In genomic region chr17:74293687-74294425, GRCm38 (mm10) we compare ENCODE assay signal across 8 mouse cellular contexts. TPM values are rescaled to one million over a fixed set of nuclear protein-coding genes. Genes with fewer than 3 reads are reported as not detected.
DNase-seq lines count a peak whose midpoint lies in the region; ATAC-seq lines count a peak whose summit lies in the region.

No protein-coding gene starts in this region.

- peak; percentile 6 to 25 for DNase-seq in spleen, postnatal 36 days (ENCODE audit: low spot score in 2 of 2)
- DNase-seq in spleen, adult 18-20 months, result no peak
- DNase-seq in heart, adult 9 months (ENCODE audit: low spot score in 2 of 2), result peak; percentile 23 to 30
- DNase-seq in lung, postnatal 36 days, result peak; percentile 24

- H3K27me3 ChIP-seq in kidney, embryonic 14.5 days (ENCODE audit: control insufficient read depth, insufficient read depth, low read length), result no peaks in the 10 kb centered on the region
- H3K27me3 ChIP-seq in stomach, embryonic 15.5 days (replicated peaks), result no peaks in the 10 kb centered on the region

- H3K4me1 ChIP-seq in kidney, embryonic 14.5 days (ENCODE audit: control insufficient read depth, insufficient read depth, low read length), result peaks cover 14% of the 10 kb centered on the region; the same call in 1 of the 2 replicates
- peaks cover 3% of the 10 kb centered on the region for H3K4me1 ChIP-seq in stomach, embryonic 15.5 days

- H3K4me3 ChIP-seq in kidney, embryonic 14.5 days (ENCODE audit: low read length), result peak overlapping the region; percentile 65
- peak overlapping the region; percentile 91 for H3K4me3 ChIP-seq in stomach, embryonic 15.5 days (replicated peaks)

- peak overlapping the region; percentile 56 for H3K4me2 ChIP-seq in kidney, embryonic 14.5 days (replicated peaks; ENCODE audit: low read depth, low read length)
- peak overlapping the region; percentile 60 for H3K4me2 ChIP-seq in stomach, embryonic 15.5 days

- H3K9ac ChIP-seq in kidney, embryonic 14.5 days (ENCODE audit: low read depth, low read length), result peak overlapping the region; percentile 83
- peak overlapping the region; percentile 95 for H3K9ac ChIP-seq in stomach, embryonic 15.5 days

- peak overlapping the region; percentile 98 for H3K27ac ChIP-seq in kidney, embryonic 14.5 days (ENCODE audit: low read depth, low read length)
- H3K27ac ChIP-seq in stomach, embryonic 15.5 days, result peak overlapping the region; percentile 99

- under 1% methylated on average over 18 of the region's 18 CpGs for WGBS in kidney, embryonic 14.5 days
- 2% methylated on average over 18 of the region's 18 CpGs for WGBS in stomach, embryonic 15.5 days

- H3K36me3 ChIP-seq in kidney, embryonic 14.5 days (ENCODE audit: control insufficient read depth, insufficient read depth, low read length), result peaks cover 5% of the 10 kb centered on the region
- H3K36me3 ChIP-seq in stomach, embryonic 15.5 days, result no peaks in the 10 kb centered on the region; the same call in 1 of the 2 replicates

- H3K9me3 ChIP-seq in kidney, embryonic 14.5 days (ENCODE audit: control insufficient read depth, low read length), result no peaks in the 10 kb centered on the region
- H3K9me3 ChIP-seq in stomach, embryonic 15.5 days, result no peaks in the 10 kb centered on the region

- 0 out of 2 replicates have a peak, but pooled peaks have one; percentile 3 for ATAC-seq in common myeloid progenitor, adult 5-6 weeks (replicated peaks; ENCODE audit: low read depth, poor library complexity, severe bottlenecking)
- no peak for ATAC-seq in kidney, embryonic 14.5 days (ENCODE audit: low FRiP score, low TSS enrichment)
- 0 out of 2 replicates have a peak, but pooled peaks have one; percentile 0 for ATAC-seq in stomach, embryonic 15.5 days (ENCODE audit: insufficient read depth, low FRiP score, low read depth)
- ATAC-seq in monocyte, adult 5-6 weeks (replicated peaks; ENCODE audit: insufficient number of reproducible peaks, low FRiP score, low TSS enrichment, poor library complexity, severe bottlenecking), result no peak

RNA-seq across cellular contexts. Expression of gene Memo1, which starts 1.5 kb away (rescaled TPM):
- total RNA-seq in common myeloid progenitor, adult 5-6 weeks (2017), result 127 and 146 TPM in 2 replicates
- polyA plus RNA-seq in kidney, embryonic 14.5 days (2014; fragmentation: Nextera tagmentation; extraction: Ambion mirVana), result 94.1 and 94.7 TPM in 2 replicates
- 83.1 and 84.7 TPM in 2 replicates for polyA plus RNA-seq in stomach, embryonic 15.5 days (2015; fragmentation: Nextera tagmentation; extraction: Ambion mirVana)
- 31.5 to 57.2 TPM (median 39.3 TPM) in 3 replicates for total RNA-seq in monocyte, adult 5-6 weeks (2017)

RNA-seq across cellular contexts. Expression of gene Dpy30, which starts 29.9 kb away (rescaled TPM):
- 107 and 148 TPM in 2 replicates for total RNA-seq in common myeloid progenitor, adult 5-6 weeks (2017)
- polyA plus RNA-seq in kidney, embryonic 14.5 days (2014; fragmentation: Nextera tagmentation; extraction: Ambion mirVana), result 264 and 339 TPM in 2 replicates
- polyA plus RNA-seq in stomach, embryonic 15.5 days (2015; fragmentation: Nextera tagmentation; extraction: Ambion mirVana), result 224 and 239 TPM in 2 replicates
- total RNA-seq in monocyte, adult 5-6 weeks (2017), result 18.9 to 40.3 TPM (median 27.6 TPM) in 3 replicates

RNA-seq across cellular contexts. Expression of gene Spast, which starts 44.9 kb away (rescaled TPM):
- total RNA-seq in common myeloid progenitor, adult 5-6 weeks (2017), result 54.4 and 55.8 TPM in 2 replicates
- polyA plus RNA-seq in kidney, embryonic 14.5 days (2014; fragmentation: Nextera tagmentation; extraction: Ambion mirVana), result 17.9 and 22.8 TPM in 2 replicates
- 15.9 and 16.9 TPM in 2 replicates for polyA plus RNA-seq in stomach, embryonic 15.5 days (2015; fragmentation: Nextera tagmentation; extraction: Ambion mirVana)
- total RNA-seq in monocyte, adult 5-6 weeks (2017), result 44.4 to 55.2 TPM (median 54.8 TPM) in 3 replicates

Comparison
In these comparisons a context has a peak if more than half of its experiments do, and no peak if none do; other contexts are left out.
1. DNase-seq: peak in spleen, postnatal 36 days (2 of 2), heart, adult 9 months (2 of 2) and lung, postnatal 36 days (single experiment); none in spleen, adult 18-20 months (0 of 2).
2. ATAC-seq: peak in common myeloid progenitor, adult 5-6 weeks (single experiment) and stomach, embryonic 15.5 days (single experiment); none in kidney, embryonic 14.5 days (single experiment) and monocyte, adult 5-6 weeks (single experiment).